Mouse (Mus musculus): ENCODE results near the gene Pip4k2c. TPM values are rescaled to one million over a fixed set of nuclear protein-coding genes. Genes with fewer than 3 reads are reported as not detected.

Gene Pip4k2c
- total RNA-seq, 1 experiment = 41.7 TPM

DNA sequence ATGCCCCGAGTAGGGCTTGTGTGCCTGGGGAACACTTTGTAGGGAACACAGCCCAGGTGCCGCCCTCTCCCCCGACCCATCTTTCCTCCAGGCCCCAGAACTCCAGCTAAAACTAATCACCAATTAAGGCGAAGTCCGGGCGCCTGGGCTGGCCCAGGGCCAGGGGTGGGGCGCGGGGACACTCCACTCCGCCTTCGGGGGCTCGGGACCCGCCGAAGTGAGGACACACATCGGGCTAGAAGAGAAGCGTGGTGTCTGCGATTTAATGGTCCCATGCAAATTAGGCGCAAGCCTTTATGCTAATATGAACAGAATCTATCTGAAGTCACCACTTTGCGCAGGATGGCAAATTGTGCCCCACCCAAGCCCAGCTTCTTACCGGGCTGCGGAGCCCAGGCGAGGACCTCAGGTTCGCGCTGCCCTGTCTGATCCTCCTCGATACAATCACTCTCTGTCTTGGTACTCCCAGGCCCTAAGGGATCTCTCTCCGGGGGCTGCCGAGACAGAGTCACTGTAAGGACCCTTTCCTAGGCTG is 22.2 kb downstream of the Pip4k2c start:
- TF ChIP-seq MAFK (IDR thresholded peaks at IDR 0.05; ENCODE audit: insufficient read depth, low read depth, low read length) (no peak), ZC3H11A (IDR thresholded peaks at IDR 0.05; ENCODE audit: borderline replicate concordance, low read depth, low read length) (no peak), ZNF384 (IDR thresholded peaks at IDR 0.05; ENCODE audit: low read depth, low read length) (no peak), CHD2 (IDR thresholded peaks at IDR 0.05; ENCODE audit: low read depth, low read length) (no peak), HCFC1 (IDR thresholded peaks at IDR 0.05; ENCODE audit: borderline replicate concordance, insufficient read depth, low read length) (no peak)
- Histone ChIP-seq H3K36me3 (ENCODE audit: control insufficient read depth, insufficient read depth, low read length, poor library complexity, severe bottlenecking) (peaks cover 20% of the 10 kb centered on the region; the same call in 1 of the 2 replicates), H3K9me3 (ENCODE audit: control insufficient read depth, insufficient read depth, low read depth, low read length) (no peaks in the 10 kb centered on the region), H3K4me1 (ENCODE audit: control insufficient read depth in 2 of 2, insufficient read depth in 2 of 2, low read length in 2 of 2, poor library complexity in 1 of 2) (peaks cover 2 to 31% of the 10 kb centered on the region in 2 experiments; a peak in 2 of 4 replicates), H3K4me3 (ENCODE audit: insufficient read depth in 1 of 2, low read depth in 1 of 2, low read length in 2 of 2, poor library complexity in 1 of 2, severe bottlenecking in 1 of 2) (peak overlapping the region; percentile 81 to 99), H3K27ac (ENCODE audit: insufficient read depth, low read depth, low read length, poor library complexity, severe bottlenecking) (no peak overlapping the region), H3K9ac (ENCODE audit: insufficient read depth, low read depth, low read length, poor library complexity, severe bottlenecking) (peak overlapping the region; percentile 63; the same call in 1 of the 2 replicates)
- in situ Hi-C loops (cut with MboI; ENCODE audit: low sequenced_read_pairs in 2 of 2, unreplicated experiment in 2 of 2) = no loop called here
- no peak for DNase-seq (ENCODE audit: low read depth, low spot score)

DNA sequence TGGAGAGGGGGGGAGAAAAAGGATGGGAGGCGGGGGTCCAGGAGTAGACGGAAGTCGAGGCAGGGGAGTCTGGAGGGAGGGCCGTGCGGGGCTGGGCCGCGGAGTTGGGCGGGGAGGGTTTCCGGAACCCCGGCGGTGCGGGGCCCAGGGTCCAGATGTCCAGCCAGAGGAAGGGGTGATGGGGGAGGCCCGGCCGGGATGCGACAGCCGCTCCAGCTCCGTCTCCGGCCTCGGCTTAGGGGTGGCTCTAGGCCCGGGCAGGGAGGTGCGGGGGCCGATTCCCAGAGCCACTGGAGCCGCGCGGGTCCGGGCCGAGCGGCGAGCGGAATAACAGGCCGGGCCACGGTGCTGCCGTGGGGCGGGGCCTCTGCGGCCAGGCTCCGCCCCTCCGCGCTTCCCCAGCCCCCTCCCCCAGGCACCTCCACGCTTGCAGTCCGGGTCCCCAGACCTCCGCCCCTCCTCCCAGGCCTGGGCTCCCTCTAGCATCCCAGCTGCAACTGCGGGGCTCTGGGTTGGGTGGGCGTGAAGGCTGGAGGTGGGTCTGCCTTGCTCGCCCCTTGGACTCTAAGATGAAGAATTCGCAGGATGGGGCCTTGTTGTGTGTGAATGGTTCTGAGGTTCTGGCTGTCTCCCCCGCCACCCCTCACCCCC is 22.8 kb downstream of the Pip4k2c start:
- Histone ChIP-seq H3K4me1 (ENCODE audit: control insufficient read depth in 2 of 2, insufficient read depth in 2 of 2, low read length in 2 of 2, poor library complexity in 1 of 2) (peaks cover 2 to 32% of the 10 kb centered on the region in 2 experiments; a peak in 3 of 4 replicates), H3K27ac (ENCODE audit: insufficient read depth, low read depth, low read length, poor library complexity, severe bottlenecking) (0 out of 2 replicates have a peak overlapping the region, but pooled peaks have one; percentile 29), H3K9ac (ENCODE audit: insufficient read depth, low read depth, low read length, poor library complexity, severe bottlenecking) (peak overlapping the region; percentile 90), H3K4me3 (ENCODE audit: insufficient read depth in 1 of 2, low read depth in 1 of 2, low read length in 2 of 2, poor library complexity in 1 of 2, severe bottlenecking in 1 of 2) (peak overlapping the region; percentile 81 to 99), H3K36me3 (ENCODE audit: control insufficient read depth, insufficient read depth, low read length, poor library complexity, severe bottlenecking) (peaks cover 20% of the 10 kb centered on the region; the same call in 1 of the 2 replicates), H3K9me3 (ENCODE audit: control insufficient read depth, insufficient read depth, low read depth, low read length) (no peaks in the 10 kb centered on the region)
- in situ Hi-C loops (cut with MboI; ENCODE audit: low sequenced_read_pairs in 2 of 2, unreplicated experiment in 2 of 2) = no loop called here
- TF ChIP-seq MAFK (IDR thresholded peaks at IDR 0.05; ENCODE audit: insufficient read depth, low read depth, low read length) (no peak), HCFC1 (IDR thresholded peaks at IDR 0.05; ENCODE audit: borderline replicate concordance, insufficient read depth, low read length) (no peak), CHD2 (IDR thresholded peaks at IDR 0.05; ENCODE audit: low read depth, low read length) (no peak), ZC3H11A (IDR thresholded peaks at IDR 0.05; ENCODE audit: borderline replicate concordance, low read depth, low read length) (no peak), ZNF384 (IDR thresholded peaks at IDR 0.05; ENCODE audit: low read depth, low read length) (no peak)
- DNase-seq (ENCODE audit: low read depth, low spot score) = no peak

DNA sequence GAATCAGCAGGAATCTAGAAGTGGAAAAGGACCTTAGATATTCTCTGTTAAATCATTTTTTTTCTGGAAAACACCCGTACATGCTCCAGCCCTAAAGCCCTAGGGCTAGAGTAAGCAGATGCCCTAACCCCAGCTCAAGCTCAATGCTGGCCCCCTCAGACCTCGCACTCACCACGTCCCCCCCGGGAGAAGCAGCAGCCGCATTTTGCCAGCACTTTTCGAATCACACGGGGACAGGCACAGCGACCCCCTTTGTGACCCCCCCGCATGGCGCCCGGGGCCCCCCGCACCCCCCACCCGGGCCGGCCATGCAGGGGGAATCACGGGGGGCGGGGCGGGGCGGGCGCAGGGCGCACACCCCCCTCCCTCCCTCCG is 23.3 kb downstream of the Pip4k2c start:
- in situ Hi-C loops (cut with MboI; ENCODE audit: low sequenced_read_pairs in 2 of 2, unreplicated experiment in 2 of 2) = no loop called here
- no peaks in the 10 kb centered on the region for H3K9me3 ChIP-seq (ENCODE audit: control insufficient read depth, insufficient read depth, low read depth, low read length)
- TF ChIP-seq HCFC1 (IDR thresholded peaks at IDR 0.05; ENCODE audit: borderline replicate concordance, insufficient read depth, low read length) (no peak), CHD2 (IDR thresholded peaks at IDR 0.05; ENCODE audit: low read depth, low read length) (no peak), ZNF384 (IDR thresholded peaks at IDR 0.05; ENCODE audit: low read depth, low read length) (no peak), ZC3H11A (IDR thresholded peaks at IDR 0.05; ENCODE audit: borderline replicate concordance, low read depth, low read length) (no peak), MAFK (IDR thresholded peaks at IDR 0.05; ENCODE audit: insufficient read depth, low read depth, low read length) (no peak)
- peak overlapping the region; percentile 90 for H3K9ac ChIP-seq (ENCODE audit: insufficient read depth, low read depth, low read length, poor library complexity, severe bottlenecking)
- peak overlapping the region; percentile 81 to 99 for H3K4me3 ChIP-seq (ENCODE audit: insufficient read depth in 1 of 2, low read depth in 1 of 2, low read length in 2 of 2, poor library complexity in 1 of 2, severe bottlenecking in 1 of 2)
- H3K36me3 ChIP-seq (ENCODE audit: control insufficient read depth, insufficient read depth, low read length, poor library complexity, severe bottlenecking) = peaks cover 20% of the 10 kb centered on the region; the same call in 1 of the 2 replicates
- H3K4me1 ChIP-seq (ENCODE audit: control insufficient read depth in 2 of 2, insufficient read depth in 2 of 2, low read length in 2 of 2, poor library complexity in 1 of 2) = peaks cover 2 to 37% of the 10 kb centered on the region in 2 experiments; a peak in 3 of 4 replicates
- no peak for DNase-seq (ENCODE audit: low read depth, low spot score)
- 0 out of 2 replicates have a peak overlapping the region, but pooled peaks have one; percentile 29 for H3K27ac ChIP-seq (ENCODE audit: insufficient read depth, low read depth, low read length, poor library complexity, severe bottlenecking)

DNA sequence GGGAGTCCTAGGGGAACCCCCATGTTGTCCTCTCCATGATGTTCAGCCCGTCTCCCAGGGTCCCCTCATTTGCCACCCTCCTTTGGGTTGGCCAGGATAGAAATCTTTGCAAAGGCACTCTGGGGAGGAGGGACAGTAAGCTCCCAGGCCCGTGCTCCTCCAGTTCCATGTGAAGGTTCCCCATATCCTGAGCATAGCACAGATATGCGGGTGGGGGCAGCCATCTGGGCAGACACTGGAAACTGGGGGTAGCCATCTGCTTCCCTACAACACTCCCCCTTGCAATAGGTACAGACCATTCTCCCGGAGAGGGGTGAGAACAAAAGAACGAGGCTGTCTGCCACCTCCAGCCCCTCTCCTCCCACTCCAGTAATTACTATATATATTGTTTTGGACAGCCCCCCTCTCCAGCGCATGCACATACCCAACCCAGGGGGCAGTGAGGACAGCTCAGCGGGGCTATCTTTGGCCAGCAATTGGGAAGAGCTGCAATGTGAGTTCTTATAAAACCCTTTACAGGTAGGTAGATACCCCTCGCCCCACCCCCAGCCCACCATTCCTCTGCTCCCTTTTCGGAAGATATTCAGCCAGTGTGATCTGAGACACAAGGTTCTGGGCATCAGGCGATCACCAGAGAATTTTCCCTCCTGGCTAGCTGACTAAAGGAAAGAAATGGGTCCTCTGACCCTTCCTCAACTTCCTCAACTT is 23.9 kb downstream of the Pip4k2c start:
- no peak for TF ChIP-seq MAFK (IDR thresholded peaks at IDR 0.05; ENCODE audit: insufficient read depth, low read depth, low read length)
- no peak for TF ChIP-seq ZNF384 (IDR thresholded peaks at IDR 0.05; ENCODE audit: low read depth, low read length)
- TF ChIP-seq HCFC1 (IDR thresholded peaks at IDR 0.05; ENCODE audit: borderline replicate concordance, insufficient read depth, low read length) = no peak
- Histone ChIP-seq H3K9ac (ENCODE audit: insufficient read depth, low read depth, low read length, poor library complexity, severe bottlenecking) (peak overlapping the region; percentile 90; the same call in 1 of the 2 replicates), H3K36me3 (ENCODE audit: control insufficient read depth, insufficient read depth, low read length, poor library complexity, severe bottlenecking) (peaks cover 20% of the 10 kb centered on the region; the same call in 1 of the 2 replicates), H3K27ac (ENCODE audit: insufficient read depth, low read depth, low read length, poor library complexity, severe bottlenecking) (no peak overlapping the region), H3K4me3 (ENCODE audit: insufficient read depth in 1 of 2, low read depth in 1 of 2, low read length in 2 of 2, poor library complexity in 1 of 2, severe bottlenecking in 1 of 2) (peak overlapping the region; percentile 81 to 99), H3K9me3 (ENCODE audit: control insufficient read depth, insufficient read depth, low read depth, low read length) (no peaks in the 10 kb centered on the region), H3K4me1 (ENCODE audit: control insufficient read depth in 2 of 2, insufficient read depth in 2 of 2, low read length in 2 of 2, poor library complexity in 1 of 2) (peaks cover 2 to 33% of the 10 kb centered on the region in 2 experiments; a peak in 3 of 4 replicates)
- in situ Hi-C loops (cut with MboI; ENCODE audit: low sequenced_read_pairs in 2 of 2, unreplicated experiment in 2 of 2) = no loop called here
- no peak for DNase-seq (ENCODE audit: low read depth, low spot score)

All from ES-E14 (cell line).